Mouse (Mus musculus) lung, postnatal 14 days (tissue): ENCODE results near the gene 0610040J01Rik.
"Not testable (repeated sequence)": the region's sequence is repeated elsewhere in the genome, so short reads cannot be mapped to it uniquely, and the experiment has no call there.

ENCODE experiments used
- DNase-seq: peaks from one replicate; pipeline ENCODE4 v3.0.0; 2021

Gene 0610040J01Rik

GRCm38 (mm10) chr5:63831054-63831453 is 18.9 kb downstream of the 0610040J01Rik start:
- DNase-seq: no peak

- DNase-seq: no peak
Observed at GRCm38 (mm10) chr5:63833955-63834354, 21.8 kb downstream of the 0610040J01Rik start.

DNA sequence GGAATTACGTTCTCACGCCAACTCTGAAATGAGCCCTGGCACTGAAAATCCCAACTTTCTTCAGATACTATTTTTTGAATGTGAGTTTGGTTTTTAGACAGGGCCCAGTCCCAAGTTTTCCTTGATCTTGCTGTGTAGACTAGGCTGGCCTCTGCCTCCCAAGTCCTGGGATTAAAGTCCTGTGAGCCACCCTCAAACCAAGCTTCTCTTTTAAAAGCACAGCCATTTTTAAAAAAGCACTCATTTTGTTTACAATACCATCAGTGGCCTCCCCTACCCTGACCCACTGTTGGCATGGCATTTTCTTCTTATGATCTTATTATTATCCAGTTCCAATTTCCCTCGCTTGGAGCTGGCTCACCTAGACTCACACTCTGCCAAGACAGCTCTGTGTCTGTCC is 22.3 kb downstream of the 0610040J01Rik start:
- no peak for DNase-seq

DNA sequence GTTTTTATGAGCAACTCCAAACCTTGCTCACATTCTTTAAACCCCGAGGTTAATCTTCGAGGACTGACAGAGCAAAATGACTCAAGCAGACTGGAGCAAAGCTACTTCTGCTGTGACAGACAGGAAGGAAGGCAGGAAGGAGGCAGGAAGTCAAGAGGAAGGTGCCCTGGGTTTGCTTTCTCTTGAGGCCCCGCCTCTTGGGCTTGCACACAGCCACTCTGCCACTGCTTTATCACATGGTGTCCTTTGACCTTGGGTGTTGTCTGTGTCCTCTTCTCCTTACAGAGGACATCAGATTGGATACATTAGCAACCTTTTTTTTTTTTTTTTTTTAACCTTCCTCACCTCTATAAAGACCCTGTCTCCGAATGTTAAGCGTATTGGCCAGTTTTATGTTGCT is 25.0 kb downstream of the 0610040J01Rik start:
- no peak for DNase-seq

GRCm38 (mm10) chr5:63837851-63838250 is 25.7 kb downstream of the 0610040J01Rik start:
- DNase-seq: no peak

- no peak for DNase-seq
Observed at GRCm38 (mm10) chr5:63839801-63840416, 27.7 kb downstream of the 0610040J01Rik start.

GRCm38 (mm10) chr5:63847080-63847479 is 34.9 kb downstream of the 0610040J01Rik start:
- no peak for DNase-seq

- no peak for DNase-seq
Observed at GRCm38 (mm10) chr5:63847541-63848226, 35.5 kb downstream of the 0610040J01Rik start.

- DNase-seq: no peak
Observed at GRCm38 (mm10) chr5:63858901-63859300, 46.7 kb downstream of the 0610040J01Rik start.

GRCm38 (mm10) chr5:63867421-63867820 is 55.3 kb downstream of the 0610040J01Rik start:
- DNase-seq: no peak

GRCm38 (mm10) chr5:63872176-63872932 is 60.2 kb downstream of the 0610040J01Rik start:
- DNase-seq: no peak

DNA sequence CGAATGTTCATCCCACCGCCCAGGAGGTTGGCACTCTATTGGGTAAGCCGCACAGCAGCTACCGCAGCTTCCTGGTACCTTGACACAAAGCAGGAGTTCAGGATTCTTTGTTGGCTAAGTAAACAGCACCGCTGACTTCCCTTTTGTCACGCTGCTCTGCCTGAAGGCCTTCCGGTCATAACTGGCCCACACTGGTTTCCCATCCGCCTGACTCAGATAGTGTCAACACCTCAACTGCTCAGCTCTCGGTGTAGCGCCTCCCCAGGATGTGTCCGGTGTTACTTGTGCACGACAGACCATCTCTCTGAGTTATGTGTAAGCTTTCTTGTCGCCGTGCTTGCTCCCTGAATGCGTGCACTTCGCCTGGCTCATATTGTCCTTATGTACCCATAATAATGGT is 62.7 kb downstream of the 0610040J01Rik start:
- no peak for DNase-seq

GRCm38 (mm10) chr5:63876081-63876480 is 63.9 kb downstream of the 0610040J01Rik start:
- no peak for DNase-seq

DNA sequence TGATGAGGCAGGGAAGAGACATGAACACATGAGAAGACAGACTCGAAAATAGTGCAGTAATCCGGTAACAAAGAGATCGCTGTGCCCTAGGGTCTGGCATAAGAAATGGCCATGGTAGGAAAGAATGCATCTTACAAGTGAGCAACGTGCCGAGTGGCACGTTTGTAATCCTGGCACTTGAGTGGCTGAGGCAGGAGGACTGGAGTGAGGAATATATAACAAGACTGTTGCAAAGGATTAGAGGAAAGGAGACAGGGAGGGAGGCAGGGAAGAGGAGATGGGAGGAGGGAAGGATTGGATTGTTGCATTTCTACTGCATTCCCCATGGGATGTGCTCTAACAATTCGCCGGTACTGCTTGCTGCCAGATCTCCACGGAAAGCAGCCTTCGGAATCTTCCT is 66.9 kb downstream of the 0610040J01Rik start:
- no peak for DNase-seq

DNA sequence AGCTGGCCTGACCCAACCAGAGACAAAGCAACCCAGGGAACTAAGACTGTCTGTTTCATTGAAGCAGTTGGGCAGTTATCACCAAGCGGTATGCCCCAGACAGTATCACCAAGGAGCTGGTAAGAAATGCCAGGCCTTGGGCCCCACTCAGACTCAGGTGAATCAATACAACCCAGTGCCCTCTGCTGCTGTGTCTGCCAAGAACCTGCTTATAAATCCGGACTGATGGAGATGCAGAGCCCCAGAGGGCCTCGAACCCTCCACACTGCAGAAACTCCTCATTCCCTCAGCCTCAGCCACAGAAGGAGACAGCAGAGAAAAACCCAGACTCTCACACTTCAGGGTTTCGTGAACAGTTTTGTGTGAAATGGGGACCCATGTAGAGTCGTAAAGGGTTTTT is 74.1 kb downstream of the 0610040J01Rik start:
- DNase-seq: no peak

- no peak for DNase-seq
Observed at GRCm38 (mm10) chr5:63886709-63887108, 74.5 kb downstream of the 0610040J01Rik start.

DNA sequence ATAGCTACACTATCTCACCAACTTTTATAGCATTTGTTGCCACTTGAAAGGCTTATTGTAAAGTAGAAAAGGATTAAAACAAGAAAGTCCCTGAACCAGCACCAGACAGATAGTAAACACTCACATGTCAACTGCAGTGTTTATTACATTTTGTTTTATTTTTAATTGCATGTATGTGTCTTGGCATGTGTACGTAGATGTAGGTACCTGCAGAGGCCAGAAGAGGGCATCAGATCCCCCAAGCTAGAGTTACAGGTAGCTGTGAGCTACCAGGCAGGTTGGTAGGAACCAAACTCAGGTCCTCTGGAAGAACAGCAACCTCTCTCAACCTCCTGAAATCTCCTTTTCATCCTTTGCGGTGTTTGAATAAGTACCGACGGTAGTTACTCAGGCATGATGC is 74.9 kb downstream of the 0610040J01Rik start:
- no peak for DNase-seq

DNA sequence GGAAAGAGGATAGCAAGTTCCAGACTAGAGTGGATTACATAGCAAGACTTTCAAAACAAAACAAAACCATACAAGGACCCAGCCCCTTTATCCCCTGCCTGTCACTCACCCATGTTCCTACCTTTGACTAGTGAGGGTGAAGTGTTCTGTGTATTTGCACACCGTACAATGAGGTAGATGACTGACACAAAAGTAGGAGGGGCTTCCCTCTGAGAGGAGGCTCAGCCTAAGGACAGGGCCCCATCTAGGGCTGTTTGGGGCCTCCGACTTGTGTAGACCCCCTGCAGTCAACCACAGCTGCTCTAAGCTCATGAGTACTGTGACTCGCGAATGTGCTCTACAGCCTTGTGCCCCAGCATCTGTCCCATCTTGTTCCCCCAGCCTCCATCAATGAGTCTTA is 79.1 kb downstream of the 0610040J01Rik start:
- DNase-seq: no peak

DNA sequence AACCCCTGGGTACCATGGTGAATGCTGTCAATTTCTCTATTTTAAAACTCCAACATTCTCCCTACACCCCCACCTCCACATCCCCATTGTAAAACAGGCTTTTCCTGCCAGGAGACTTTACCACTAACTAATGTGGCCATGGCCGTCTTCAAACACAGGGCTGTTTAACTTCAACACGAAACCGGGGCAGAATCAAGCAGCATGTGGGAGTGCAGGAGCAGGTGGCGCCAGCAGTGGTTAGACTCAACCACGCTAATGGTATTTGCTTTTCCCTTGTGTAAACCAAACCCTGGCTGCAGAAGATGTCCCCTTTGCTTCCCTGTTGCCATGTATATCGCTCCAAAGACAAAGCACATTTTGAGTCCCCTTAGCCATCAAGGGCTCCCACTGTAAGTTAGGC is 79.7 kb downstream of the 0610040J01Rik start:
- no peak for DNase-seq

GRCm38 (mm10) chr5:63897001-63897819 is 85.0 kb downstream of the 0610040J01Rik start:
- not testable (repeated sequence) for DNase-seq

- no peak for DNase-seq
Observed at GRCm38 (mm10) chr5:63897820-63898110, 85.6 kb downstream of the 0610040J01Rik start.

- DNase-seq: no peak
Observed at GRCm38 (mm10) chr5:63903329-63903728, 91.2 kb downstream of the 0610040J01Rik start.
